Mouse (Mus musculus) frontal cortex, postnatal 10 days (tissue): ENCODE measurements around the gene Olfr32.
"Not testable (repeated sequence)": the region's sequence is repeated elsewhere in the genome, so short reads cannot be mapped to it uniquely, and the experiment has no call there.

Experiments used
- DNase-seq, 2 experiments: peaks; one replicate each; pipeline ENCODE4 v3.0.0; 2022; ENCODE audit warnings: low spot score in 2 of 2, mixed read lengths in 1 of 2

Olfr32 gene

DNA sequence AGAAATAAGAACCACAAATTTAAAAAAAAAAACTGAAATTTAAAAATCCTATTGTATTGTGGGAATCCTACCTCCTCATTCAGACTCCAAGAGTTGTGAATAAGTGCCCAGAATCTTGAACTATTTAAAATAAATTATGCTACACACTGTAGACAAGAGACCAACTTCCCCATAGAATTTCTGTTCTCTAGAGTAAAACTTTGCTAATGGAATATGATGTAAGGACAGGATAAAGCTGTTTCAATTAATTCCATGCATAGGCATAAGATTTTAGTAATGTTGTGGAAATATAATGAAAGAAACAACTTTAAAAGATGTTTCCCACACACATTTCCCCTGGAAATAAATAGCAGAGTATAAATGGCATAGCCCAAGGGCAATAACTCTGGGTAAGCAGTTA, at the start of gene Olfr32:
TSS of gene Olfr32 (minus strand) at position 101 of the 400 bp plus-strand sequence.
- DNase-seq = no peak

DNA sequence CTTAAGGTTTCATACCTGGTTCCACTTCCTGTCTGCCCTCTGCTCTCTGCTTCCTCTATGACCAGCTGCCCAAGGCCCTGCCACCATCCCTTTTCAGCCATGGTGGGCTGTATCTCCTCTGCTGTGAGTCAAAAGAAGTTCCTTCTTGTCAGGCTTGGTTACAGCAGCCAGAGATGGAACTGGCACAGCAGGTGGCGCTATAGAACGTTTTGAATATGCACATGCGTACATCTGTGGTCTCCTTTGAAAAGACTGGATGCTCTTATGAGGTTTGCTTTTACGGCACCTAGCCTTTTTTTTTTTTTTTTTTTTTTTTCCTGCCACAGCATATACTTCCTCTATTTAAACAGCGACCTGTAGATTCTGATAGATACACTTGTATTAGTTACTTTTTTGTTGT, 45.0 kb upstream of the Olfr32 start:
- not testable (repeated sequence) for DNase-seq

DNA sequence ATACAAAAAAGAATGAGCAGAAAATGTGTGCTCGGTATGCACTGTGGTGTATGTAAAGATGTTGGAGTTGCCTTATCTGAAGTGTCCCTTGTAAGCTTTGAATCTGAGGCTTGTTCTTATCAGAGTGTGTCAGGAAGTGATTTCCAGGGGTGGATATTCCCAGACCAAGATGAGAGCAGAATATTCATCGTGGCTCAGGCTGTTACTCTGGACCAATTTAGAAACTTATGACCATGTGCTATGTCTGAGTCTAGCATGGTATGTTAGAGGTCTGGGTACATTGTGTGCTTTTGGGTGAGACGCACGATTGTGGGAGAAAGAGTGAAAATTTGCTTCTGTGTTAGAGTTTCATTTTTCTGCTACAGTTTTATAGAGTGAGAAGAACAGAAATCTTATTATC, 44.0 kb upstream of the Olfr32 start:
- not testable (repeated sequence) for DNase-seq

DNA sequence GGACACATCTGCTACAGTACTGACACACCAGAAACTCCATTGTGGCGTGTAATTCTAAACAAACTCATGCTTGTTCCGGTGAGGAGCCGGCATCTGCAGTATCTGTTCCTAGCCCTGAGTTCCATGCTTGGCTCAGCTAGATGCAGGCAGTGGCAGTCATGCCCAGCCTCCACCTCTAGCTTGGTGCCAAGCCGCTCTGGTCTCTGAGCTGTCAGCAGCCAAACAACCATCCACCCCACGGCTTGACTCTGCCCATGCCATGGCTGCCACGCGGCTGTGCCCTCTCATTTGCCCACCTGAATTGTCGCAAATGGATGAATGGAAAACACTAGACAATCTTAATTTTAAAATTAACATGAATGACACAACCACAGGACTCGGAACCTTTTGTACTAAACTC, 11.8 kb upstream of the Olfr32 start:
- DNase-seq = no peak

DNA sequence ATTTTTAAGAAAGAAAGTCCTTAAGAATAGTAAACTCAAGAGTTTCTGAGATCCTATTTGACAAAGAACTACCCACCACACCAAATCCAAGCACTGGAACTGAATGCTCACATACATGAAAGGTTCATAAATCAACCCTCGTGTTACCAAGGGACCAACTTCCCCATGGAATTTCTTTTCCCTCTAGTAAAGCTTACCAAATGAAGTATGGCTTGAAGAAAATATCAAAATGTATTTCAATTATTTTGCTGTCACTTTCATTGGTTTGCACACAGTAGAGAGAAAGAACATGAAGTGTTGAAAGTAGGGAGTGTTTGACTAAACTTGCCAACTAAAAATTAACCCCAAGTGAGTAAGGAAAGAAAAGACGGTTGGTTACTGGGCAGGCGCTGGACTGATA, 10.9 kb upstream of the Olfr32 start, which contains the start of gene Olfr1270:
TSS of gene Olfr1270 (minus strand) at position 101 of the 400 bp plus-strand sequence.
- DNase-seq = no peak

DNA sequence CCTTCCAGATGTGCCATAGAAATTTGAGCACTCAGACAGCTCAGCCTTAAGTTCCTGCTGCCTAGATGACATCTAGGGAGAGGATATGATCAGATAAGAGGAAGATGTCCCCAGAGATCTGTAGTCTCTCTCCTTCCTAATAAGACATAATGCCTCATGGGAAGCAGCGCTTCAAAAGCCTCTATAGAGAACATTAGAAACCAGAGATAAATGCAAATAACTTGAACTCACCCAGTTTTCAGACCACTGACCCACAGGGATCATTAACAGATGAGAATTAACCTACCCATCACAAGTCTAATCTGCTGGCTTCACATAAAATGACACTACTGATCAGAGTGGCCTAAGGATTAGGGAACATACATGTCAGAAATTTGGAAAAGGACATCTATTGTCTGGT, 20.8 kb downstream of the Olfr32 start, which contains the start of gene Olfr1269:
TSS of gene Olfr1269 (minus strand) at position 101 of the 400 bp plus-strand sequence.
- no peak for DNase-seq
